In the genomic region with DNA sequence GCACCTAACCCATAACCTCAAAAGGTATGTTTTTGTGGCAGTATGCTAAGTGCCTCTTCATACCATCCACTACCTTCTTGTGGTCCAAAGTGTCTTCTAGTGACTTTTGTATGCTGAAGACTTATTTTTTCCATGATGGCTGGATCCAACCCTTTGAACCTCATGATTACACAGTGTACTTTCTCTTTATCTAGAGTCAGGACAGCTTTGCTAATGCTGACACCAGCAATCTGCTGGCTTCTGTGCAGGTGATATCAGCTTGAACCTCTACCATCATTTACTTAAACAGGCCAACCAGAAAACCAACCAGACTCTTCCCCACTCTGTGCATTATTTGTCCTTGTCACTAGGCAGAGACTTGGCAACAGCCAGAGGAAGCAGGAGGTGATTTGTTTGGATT, we compare ENCODE assay signal across 22 mouse cellular contexts. TPM values are rescaled to one million over a fixed set of nuclear protein-coding genes. Genes with fewer than 3 reads are reported as not detected.
DNase-seq lines count a peak whose midpoint lies in the region; ATAC-seq and TF ChIP-seq lines count a peak whose summit lies in the region.
"Had no signal": no experiment of that assay in that cellular context is flagged by ENCODE, and none has a peak within 500 bp of the region (broad histone marks: within the 10 kb centered on the region; RNA-seq: fewer than 3 reads in every experiment).

No protein-coding gene starts in this region.

- no peaks in the 10 kb centered on the region for H3K9me3 ChIP-seq in intestine, embryonic 16.5 days (ENCODE audit: control insufficient read depth, low read length)
- H3K9me3 ChIP-seq in intestine, embryonic 15.5 days = no peaks in the 10 kb centered on the region
- H3K9me3 ChIP-seq in intestine, postnatal 0 days (ENCODE audit: control insufficient read depth) = no peaks in the 10 kb centered on the region
- H3K9me3 ChIP-seq in stomach, postnatal 0 days (ENCODE audit: control insufficient read depth, low read length) = no peaks in the 10 kb centered on the region
- H3K9me3 ChIP-seq in kidney, embryonic 14.5 days (ENCODE audit: control insufficient read depth, low read length) = no peaks in the 10 kb centered on the region
- no peaks in the 10 kb centered on the region for H3K9me3 ChIP-seq in hindbrain, embryonic 13.5 days
- H3K9me3 ChIP-seq: G1E had no signal

- TF ChIP-seq CTCF in intestine, postnatal 0 days (IDR thresholded peaks at IDR 0.05; ENCODE audit: low read depth) = no peak
- no peak for TF ChIP-seq CTCF in small intestine, adult 2 months (IDR thresholded peaks at IDR 0.05; ENCODE audit: extremely low read depth, insufficient read length, insufficient replicate concordance, low read depth, low read length)
- TF ChIP-seq CTCF in stomach, postnatal 0 days (IDR thresholded peaks at IDR 0.05; ENCODE audit: low read depth) = no peak

- H3K4me3 ChIP-seq in intestine, embryonic 16.5 days (ENCODE audit: low read length) = no peak overlapping the region
- H3K4me3 ChIP-seq in intestine, embryonic 15.5 days (replicated peaks) = no peak overlapping the region
- H3K4me3 ChIP-seq in intestine, postnatal 0 days (ENCODE audit: low read depth, low read length) = no peak overlapping the region
- no peak overlapping the region for H3K4me3 ChIP-seq in small intestine, adult 2 months (ENCODE audit: low read depth, low read length)
- no peak overlapping the region for H3K4me3 ChIP-seq in stomach, postnatal 0 days (ENCODE audit: low read depth, low read length)
- H3K4me3 ChIP-seq in kidney, embryonic 14.5 days (ENCODE audit: low read length) = no peak overlapping the region
- H3K4me3 ChIP-seq in hindbrain, embryonic 13.5 days = no peak overlapping the region

- H3K36me3 ChIP-seq in intestine, embryonic 16.5 days (ENCODE audit: control insufficient read depth, insufficient read depth, low read length) = no peaks in the 10 kb centered on the region
- H3K36me3 ChIP-seq in intestine, embryonic 15.5 days = no peaks in the 10 kb centered on the region
- no peaks in the 10 kb centered on the region for H3K36me3 ChIP-seq in intestine, postnatal 0 days (ENCODE audit: control insufficient read depth, insufficient read depth)
- H3K36me3 ChIP-seq in small intestine, adult 2 months (ENCODE audit: control insufficient read depth, insufficient read depth, low read length) = no peaks in the 10 kb centered on the region
- H3K36me3 ChIP-seq in stomach, postnatal 0 days (ENCODE audit: control insufficient read depth, insufficient read depth, low read length) = no peaks in the 10 kb centered on the region
- no peaks in the 10 kb centered on the region for H3K36me3 ChIP-seq in kidney, embryonic 14.5 days (ENCODE audit: control insufficient read depth, insufficient read depth, low read length)
- no peaks in the 10 kb centered on the region for H3K36me3 ChIP-seq in hindbrain, embryonic 13.5 days
- H3K36me3 ChIP-seq: G1E had no signal

- H3K9ac ChIP-seq in intestine, embryonic 16.5 days (ENCODE audit: low read depth, low read length) = no peak overlapping the region
- H3K9ac ChIP-seq in intestine, embryonic 15.5 days = no peak overlapping the region
- no peak overlapping the region for H3K9ac ChIP-seq in intestine, postnatal 0 days (ENCODE audit: low read depth, low read length)
- no peak overlapping the region for H3K9ac ChIP-seq in stomach, postnatal 0 days (ENCODE audit: low read length)
- H3K9ac ChIP-seq in kidney, embryonic 14.5 days (ENCODE audit: low read depth, low read length) = no peak overlapping the region
- H3K9ac ChIP-seq in hindbrain, embryonic 13.5 days = no peak overlapping the region

- no peak for TF ChIP-seq EP300 in stomach, postnatal 0 days (optimal IDR thresholded peaks at IDR 0.05)

- no peak for DNase-seq in stomach, postnatal 0 days (ENCODE audit: low spot score)
- DNase-seq in layer of hippocampus, adult 11-12 months (ENCODE audit: low spot score) = no peak
- DNase-seq: adrenal gland, adult 2 months; adrenal gland, adult 8-10 months; adrenal gland, postnatal 10 days; adrenal gland, postnatal 14 days; adrenal gland, postnatal 25 days; adrenal gland, postnatal 36 days; B cell, adult 2 months; cerebellum, adult 11 months; cerebellum, adult 11-12 months had no signal

- no peaks in the 10 kb centered on the region for H3K27me3 ChIP-seq in intestine, embryonic 16.5 days (replicated peaks; ENCODE audit: control insufficient read depth, insufficient read depth, low read length)
- H3K27me3 ChIP-seq in intestine, embryonic 15.5 days (replicated peaks) = no peaks in the 10 kb centered on the region
- H3K27me3 ChIP-seq in intestine, postnatal 0 days (replicated peaks; ENCODE audit: control insufficient read depth, insufficient read depth, low read length) = no peaks in the 10 kb centered on the region
- no peaks in the 10 kb centered on the region for H3K27me3 ChIP-seq in small intestine, adult 2 months (ENCODE audit: control insufficient read depth, insufficient read depth, low read length)
- no peaks in the 10 kb centered on the region for H3K27me3 ChIP-seq in stomach, postnatal 0 days (ENCODE audit: control insufficient read depth, insufficient read depth, low read length)
- no peaks in the 10 kb centered on the region for H3K27me3 ChIP-seq in kidney, embryonic 14.5 days (ENCODE audit: control insufficient read depth, insufficient read depth, low read length)
- H3K27me3 ChIP-seq in hindbrain, embryonic 13.5 days = no peaks in the 10 kb centered on the region
- H3K27me3 ChIP-seq: CH12.LX had no signal

- H3K27ac ChIP-seq in intestine, embryonic 16.5 days (ENCODE audit: low read length) = no peak overlapping the region
- H3K27ac ChIP-seq in intestine, embryonic 15.5 days = no peak overlapping the region
- no peak overlapping the region for H3K27ac ChIP-seq in intestine, postnatal 0 days (ENCODE audit: low read depth, low read length)
- H3K27ac ChIP-seq in small intestine, adult 2 months (ENCODE audit: insufficient read depth, low read depth, low read length) = peak overlapping the region; percentile 28; the same call in 1 of the 2 replicates
- H3K27ac ChIP-seq in stomach, postnatal 0 days (replicated peaks) = no peak overlapping the region
- H3K27ac ChIP-seq in kidney, embryonic 14.5 days (ENCODE audit: low read depth, low read length) = no peak overlapping the region
- H3K27ac ChIP-seq in hindbrain, embryonic 13.5 days = no peak overlapping the region

- no peaks in the 10 kb centered on the region for H3K4me1 ChIP-seq in intestine, embryonic 16.5 days (ENCODE audit: control insufficient read depth, insufficient read depth, low read length)
- no peaks in the 10 kb centered on the region for H3K4me1 ChIP-seq in intestine, embryonic 15.5 days (replicated peaks)
- no peaks in the 10 kb centered on the region for H3K4me1 ChIP-seq in intestine, postnatal 0 days (replicated peaks; ENCODE audit: control insufficient read depth, insufficient read depth, low read length)
- no peaks in the 10 kb centered on the region for H3K4me1 ChIP-seq in small intestine, adult 2 months (ENCODE audit: control insufficient read depth, insufficient read depth, insufficient read length, low read length)
- no peaks in the 10 kb centered on the region for H3K4me1 ChIP-seq in stomach, postnatal 0 days (replicated peaks; ENCODE audit: control insufficient read depth, insufficient read depth)
- H3K4me1 ChIP-seq in kidney, embryonic 14.5 days (ENCODE audit: control insufficient read depth, insufficient read depth, low read length) = no peaks in the 10 kb centered on the region
- no peaks in the 10 kb centered on the region for H3K4me1 ChIP-seq in hindbrain, embryonic 13.5 days (replicated peaks)

- TF ChIP-seq POLR2A in small intestine, adult 2 months (IDR thresholded peaks at IDR 0.05; ENCODE audit: low read depth, low read length) = no peak

- no peak overlapping the region for H3K4me2 ChIP-seq in intestine, embryonic 16.5 days (ENCODE audit: low read depth, low read length)
- H3K4me2 ChIP-seq in intestine, embryonic 15.5 days (replicated peaks) = no peak overlapping the region
- H3K4me2 ChIP-seq in intestine, postnatal 0 days (replicated peaks; ENCODE audit: low read depth) = no peak overlapping the region
- H3K4me2 ChIP-seq in stomach, postnatal 0 days (replicated peaks; ENCODE audit: low read depth) = no peak overlapping the region
- no peak overlapping the region for H3K4me2 ChIP-seq in kidney, embryonic 14.5 days (replicated peaks; ENCODE audit: low read depth, low read length)
- no peak overlapping the region for H3K4me2 ChIP-seq in hindbrain, embryonic 13.5 days

- 0 out of 2 replicates have a peak, but pooled peaks have one; percentile 36 for ATAC-seq in intestine, embryonic 16.5 days
- ATAC-seq in intestine, embryonic 15.5 days = no peak
- ATAC-seq in intestine, postnatal 0 days = peak; percentile 90
- ATAC-seq in stomach, postnatal 0 days (ENCODE audit: low FRiP score, low TSS enrichment) = 0 out of 2 replicates have a peak, but pooled peaks have one; percentile 18
- no peak for ATAC-seq in kidney, embryonic 14.5 days (ENCODE audit: low FRiP score, low TSS enrichment)
- no peak for ATAC-seq in hindbrain, embryonic 13.5 days (ENCODE audit: low FRiP score)
- ATAC-seq: activated CD4-positive, CD25-positive, alpha-beta regulatory T cell, adult 4 months; CD4-positive, CD25-positive, alpha-beta regulatory T cell, adult 4 months; Patski had no signal

RNA-seq across cellular contexts. Expression of a gene that starts 39.6 kb away (rescaled TPM):
- 3.5 and 3.6 TPM in 2 replicates for polyA plus RNA-seq in intestine, embryonic 16.5 days (2015; fragmentation: Nextera tagmentation; extraction: Ambion mirVana)
- polyA plus RNA-seq in intestine, embryonic 15.5 days (2015; fragmentation: Nextera tagmentation; extraction: Ambion mirVana) = 2.4 and 2.6 TPM in 2 replicates
- polyA plus RNA-seq in intestine, postnatal 0 days (2015; fragmentation: Nextera tagmentation; extraction: Ambion mirVana) = 12.6 and 23.4 TPM in 2 replicates
- polyA plus RNA-seq in small intestine, adult 2 months (2012; rRNA removed) = 4.3 and 7.2 TPM in 2 replicates
- 14.6 and 18.9 TPM in 2 replicates for polyA plus RNA-seq in stomach, postnatal 0 days (2015; fragmentation: Nextera tagmentation; extraction: Ambion mirVana)
- polyA plus RNA-seq in kidney, embryonic 14.5 days (2014; fragmentation: Nextera tagmentation; extraction: Ambion mirVana) = 1.3 and 3.6 TPM in 2 replicates
- polyA plus RNA-seq in hindbrain, embryonic 13.5 days (2015; fragmentation: Nextera tagmentation; extraction: Ambion mirVana) = 1.7 and 2.2 TPM in 2 replicates
- polyA plus RNA-seq: activated CD4-positive, CD25-positive, alpha-beta regulatory T cell, adult 4 months; CD4-positive, CD25-positive, alpha-beta regulatory T cell, adult 4 months; G1E had no signal

Comparison
In these comparisons a context has a peak if more than half of its experiments do, and no peak if none do; other contexts are left out.
1. ATAC-seq: peak in intestine, embryonic 16.5 days (single experiment), intestine, postnatal 0 days (single experiment) and stomach, postnatal 0 days (single experiment); none in intestine, embryonic 15.5 days (single experiment), kidney, embryonic 14.5 days (single experiment) and hindbrain, embryonic 13.5 days (single experiment).